Mouse (Mus musculus): ENCODE data around the gene Acot13.
"Not testable (repeated sequence)": the region's sequence is repeated elsewhere in the genome, so short reads cannot be mapped to it uniquely, and the experiment has no call there.

The Acot13 gene

DNA sequence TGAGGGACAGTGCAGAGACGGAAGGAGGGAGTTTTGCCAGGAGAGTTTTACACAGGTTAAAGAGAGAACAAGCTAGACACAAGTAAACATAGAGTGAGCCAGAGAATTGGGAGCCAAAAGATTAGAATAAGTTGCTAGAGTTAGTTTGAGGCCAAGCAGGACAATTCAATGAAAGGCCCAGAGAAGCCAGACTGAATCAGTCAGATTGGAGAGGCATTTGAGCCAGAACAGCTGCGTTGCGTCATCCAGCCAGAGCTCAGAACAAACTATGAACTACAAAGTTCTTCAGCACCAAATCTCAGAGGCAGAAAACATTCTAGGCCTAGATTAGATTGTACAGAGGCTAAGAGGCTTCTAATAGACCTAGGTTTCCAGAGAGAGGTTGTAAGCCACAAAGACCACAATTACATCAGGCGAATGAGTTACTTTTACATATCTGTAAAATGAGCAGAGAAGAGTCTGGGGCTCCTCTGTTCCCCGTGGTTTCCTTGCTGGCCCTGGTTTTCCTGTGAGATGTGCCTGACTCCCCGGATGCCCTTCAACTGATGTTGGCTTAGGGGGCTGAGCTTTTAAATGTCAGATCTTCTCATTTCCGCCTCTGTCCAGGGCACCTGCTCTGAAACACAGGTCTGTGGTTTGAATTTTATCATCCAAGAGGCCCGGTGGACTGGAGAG is 52.5 kb downstream of the Acot13 start:
- no peak for DNase-seq

- DNase-seq: no peak
These were observed 53.3 kb downstream of the Acot13 start for GRCm38 (mm10) chr13:24778026-24778425.

- DNase-seq: peak; percentile 60
These were observed 55.0 kb downstream of the Acot13 start for GRCm38 (mm10) chr13:24776146-24776844.

GRCm38 (mm10) chr13:24771482-24771881 is 59.9 kb downstream of the Acot13 start:
- DNase-seq: not testable (repeated sequence)
